Mouse (Mus musculus) gastrocnemius, adult 2 months (tissue): ENCODE results near the gene Rsbn1. TPM values are rescaled to one million over a fixed set of nuclear protein-coding genes. Genes with fewer than 3 reads are reported as not detected.

ENCODE experiments used
- DNase-seq: peaks from one replicate; pipeline ENCODE4 v3.0.0; 2022
- H3K27ac ChIP-seq: fragments of 200-600 bp; 2 replicates; pipeline ENCODE4 v1.8.1; 2022; ENCODE audit warnings: mild to moderate bottlenecking
- H3K4me3 ChIP-seq: fragments of 200-600 bp; 2 replicates; pipeline ENCODE4 v1.8.1; 2022; ENCODE audit warnings: mild to moderate bottlenecking, moderate library complexity
- CTCF ChIP-seq: fragments of 200-600 bp; IDR thresholded peaks from 2 replicates; pipeline ENCODE4 v1.8.1; 2022; ENCODE audit warnings: antibody characterized with exemption, mild to moderate bottlenecking, moderate library complexity
- intact Hi-C: fragments of 180-260 bp; cut with DNase I; formaldehyde crosslinking; loops from one replicate; pipeline ENCODE4 v1.15.1; 2025
- total RNA-seq, 2 experiments: library from RNA; stranded (reverse); gene quantifications; 2 replicates each; pipeline ENCODE4 v1.2.3; 2021

Gene Rsbn1
- total RNA-seq, 2 experiments from 2014 or later: 7.4 to 8.1 TPM

GRCm38 (mm10) chr3:103967861-103968691, 54.2 kb downstream of the Rsbn1 start, which contains the start of gene Phtf1:
Gene Phtf1 (plus strand): TSS chr3:103968110.
- H3K4me3 ChIP-seq: peak within 1 kb of the TSS; percentile 99
- no peak for TF ChIP-seq CTCF
- H3K27ac ChIP-seq: peak within 1 kb of the TSS; percentile 89
- intact Hi-C loops: loop anchor here (5.0 kb wide), 1 partner anchor 51 kb away; no protein-coding TSS in a partner anchor
- DNase-seq: peak; percentile 91

DNA sequence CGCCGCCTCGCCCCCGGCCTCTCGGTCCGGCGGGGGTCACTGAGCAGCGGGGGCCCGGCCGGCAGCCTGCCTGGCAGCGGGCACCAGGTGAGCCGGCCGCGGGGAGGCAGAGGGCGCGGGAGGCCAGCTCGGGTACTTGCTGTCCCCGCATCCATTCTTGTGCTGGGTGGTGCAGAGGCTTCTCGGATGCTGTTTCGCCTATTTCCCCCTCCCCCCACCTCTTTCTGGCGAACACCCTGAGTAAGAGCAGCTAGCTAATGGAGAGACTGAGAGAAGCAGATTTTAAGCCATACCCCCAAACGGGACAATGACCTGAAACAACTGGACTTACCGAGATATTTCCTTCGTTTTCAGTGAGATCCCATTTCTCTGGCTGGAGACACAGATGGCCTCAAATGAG, 54.8 kb downstream of the Rsbn1 start:
- intact Hi-C loops: loop anchor here (5.0 kb wide), 1 partner anchor 51 kb away; no protein-coding TSS in a partner anchor
- peak overlapping the region; percentile 89 for H3K27ac ChIP-seq
- no peak for DNase-seq
- H3K4me3 ChIP-seq: peak overlapping the region; percentile 99
- no peak for TF ChIP-seq CTCF

GRCm38 (mm10) chr3:103971157-103971556, 57.2 kb downstream of the Rsbn1 start:
- Histone ChIP-seq H3K4me3 (no peak overlapping the region), H3K27ac (no peak overlapping the region)
- no peak for DNase-seq
- intact Hi-C loops: no loop called here
- no peak for TF ChIP-seq CTCF

DNA sequence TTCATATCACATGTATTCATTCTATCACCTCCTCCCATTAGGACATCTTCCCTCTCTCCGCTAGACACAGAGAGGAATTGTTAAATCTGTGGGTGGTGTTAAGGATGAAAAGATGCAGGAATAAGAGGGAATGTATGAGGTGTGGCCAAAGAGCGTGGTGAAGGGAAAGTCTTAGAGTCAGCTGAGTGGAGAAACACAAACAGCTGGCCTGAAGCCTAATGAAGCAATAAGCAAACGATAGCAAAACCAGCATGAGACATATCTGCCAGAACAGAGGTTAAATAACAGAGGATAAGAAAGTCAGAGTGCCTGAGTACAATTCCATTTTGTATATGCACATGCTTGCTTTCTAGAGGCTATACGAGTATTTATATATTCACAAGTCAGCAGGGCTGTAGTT, 70.6 kb downstream of the Rsbn1 start:
- no peak for TF ChIP-seq CTCF
- Histone ChIP-seq H3K27ac (no peak overlapping the region), H3K4me3 (no peak overlapping the region)
- intact Hi-C loops: no loop called here
- no peak for DNase-seq

GRCm38 (mm10) chr3:103985194-103985593, 71.3 kb downstream of the Rsbn1 start:
- intact Hi-C loops: no loop called here
- Histone ChIP-seq H3K27ac (no peak overlapping the region), H3K4me3 (no peak overlapping the region)
- no peak for TF ChIP-seq CTCF
- no peak for DNase-seq

DNA sequence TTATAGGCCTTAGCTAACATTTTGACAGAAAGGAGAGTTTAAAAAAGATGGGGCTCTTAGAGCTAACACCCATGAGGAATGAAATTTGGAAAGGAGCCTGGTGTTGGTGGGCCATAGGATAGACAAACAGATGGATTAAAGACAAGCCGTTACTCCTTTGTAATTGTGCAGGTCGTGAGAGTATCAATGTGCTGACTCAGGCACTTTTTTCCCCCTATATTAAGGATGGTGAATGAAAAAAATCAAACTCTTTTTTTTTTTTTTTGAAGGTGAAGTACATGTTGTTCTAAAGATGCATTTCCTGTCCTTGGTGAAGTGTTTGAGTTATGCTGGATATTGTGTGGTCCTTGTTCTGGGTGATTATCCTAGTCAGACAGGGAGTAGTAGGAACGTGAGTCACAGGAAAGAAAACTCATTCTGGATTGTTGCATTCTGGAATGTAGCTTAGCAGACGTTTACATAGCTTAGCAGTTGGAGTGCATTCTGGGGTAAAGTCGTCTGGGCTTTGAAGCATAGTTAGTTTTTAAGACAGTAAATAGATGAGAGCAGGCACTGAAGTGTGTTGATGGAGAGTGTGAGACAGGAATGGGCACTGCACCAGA, 74.0 kb downstream of the Rsbn1 start:
- DNase-seq: no peak
- TF ChIP-seq CTCF: no peak
- intact Hi-C loops: no loop called here
- H3K4me3 ChIP-seq: no peak overlapping the region
- H3K27ac ChIP-seq: no peak overlapping the region

DNA sequence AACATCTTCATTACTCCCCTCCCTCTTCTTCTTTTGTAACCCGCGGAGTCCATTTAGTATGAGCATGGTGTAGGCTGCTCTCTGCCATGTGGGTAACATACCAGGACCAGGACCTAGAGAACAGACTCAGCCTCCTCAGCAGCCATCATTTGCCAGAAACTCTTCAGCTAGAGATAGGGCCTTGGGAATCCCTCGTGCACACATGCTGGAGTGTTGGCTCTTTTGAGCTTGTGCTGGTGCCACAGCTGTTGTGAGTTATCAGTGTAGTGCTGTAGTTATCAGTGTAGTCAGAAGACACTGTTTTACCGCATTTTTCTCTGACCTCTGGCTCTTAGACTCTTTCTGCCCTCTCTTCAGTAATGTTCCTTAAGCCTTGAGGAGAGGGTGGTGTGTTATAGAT, 75.4 kb downstream of the Rsbn1 start:
- Histone ChIP-seq H3K4me3 (no peak overlapping the region), H3K27ac (no peak overlapping the region)
- no peak for TF ChIP-seq CTCF
- intact Hi-C loops: no loop called here
- no peak for DNase-seq

GRCm38 (mm10) chr3:103991271-103991670, 77.4 kb downstream of the Rsbn1 start:
- Histone ChIP-seq H3K4me3 (no peak overlapping the region), H3K27ac (no peak overlapping the region)
- no peak for TF ChIP-seq CTCF
- DNase-seq: no peak
- intact Hi-C loops: no loop called here

DNA sequence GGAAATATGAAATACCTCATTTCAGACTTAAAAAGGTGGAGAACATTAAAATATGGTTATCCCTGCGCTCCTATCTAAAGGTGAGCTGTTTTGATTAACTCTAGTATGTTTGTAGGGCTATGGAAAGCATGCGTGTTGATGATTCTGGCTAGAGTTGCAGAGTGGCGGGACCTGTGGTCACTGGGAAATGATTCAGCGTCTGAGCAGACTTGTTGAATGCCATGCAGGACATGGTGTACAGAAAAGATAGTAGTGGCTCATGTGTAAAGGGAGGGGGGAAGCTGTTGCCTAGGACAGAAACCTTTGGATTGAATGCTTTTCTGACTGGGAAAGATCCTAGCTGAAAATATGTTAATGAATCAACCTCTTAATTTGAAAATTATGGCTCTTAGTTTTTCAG, 84.8 kb downstream of the Rsbn1 start:
- no peak for DNase-seq
- H3K4me3 ChIP-seq: no peak overlapping the region
- H3K27ac ChIP-seq: no peak overlapping the region
- intact Hi-C loops: no loop called here
- TF ChIP-seq CTCF: no peak

GRCm38 (mm10) chr3:104006896-104007466, 93.1 kb downstream of the Rsbn1 start:
- DNase-seq: no peak
- H3K27ac ChIP-seq: no peak overlapping the region
- no peak overlapping the region for H3K4me3 ChIP-seq
- TF ChIP-seq CTCF: no peak
- intact Hi-C loops: no loop called here

- TF ChIP-seq CTCF: no peak
- Histone ChIP-seq H3K4me3 (no peak overlapping the region), H3K27ac (no peak overlapping the region)
- intact Hi-C loops: no loop called here
- no peak for DNase-seq
Observed at GRCm38 (mm10) chr3:104007479-104007878, 93.6 kb downstream of the Rsbn1 start.

- no peak overlapping the region for H3K4me3 ChIP-seq
- no peak overlapping the region for H3K27ac ChIP-seq
- intact Hi-C loops: no loop called here
- DNase-seq: no peak
- peak; percentile 41 for TF ChIP-seq CTCF
Observed at GRCm38 (mm10) chr3:104009924-104010662, 96.2 kb downstream of the Rsbn1 start.

DNA sequence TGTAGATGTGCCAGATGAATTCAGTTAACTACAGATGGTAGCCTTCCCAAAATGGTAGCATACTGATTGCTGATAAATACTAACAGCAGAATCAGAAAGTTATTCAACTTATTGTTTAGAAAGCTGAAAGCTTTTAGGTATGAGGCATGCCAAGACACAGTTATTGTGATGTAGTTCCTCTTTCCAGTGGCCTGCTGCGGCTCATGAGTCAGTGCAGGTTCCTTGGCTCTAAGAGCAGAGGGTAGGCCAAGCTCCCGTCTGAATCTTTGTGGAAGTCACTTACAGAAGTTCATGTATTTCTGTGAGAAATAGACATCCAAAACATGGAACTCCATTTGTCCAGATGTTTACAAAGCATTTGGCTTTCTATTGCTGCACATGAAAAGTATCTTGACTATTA, 98.1 kb downstream of the Rsbn1 start:
- no peak for DNase-seq
- Histone ChIP-seq H3K4me3 (no peak overlapping the region), H3K27ac (no peak overlapping the region)
- TF ChIP-seq CTCF: no peak
- intact Hi-C loops: no loop called here

Other genes with a start within 250 kb of the Rsbn1 start
- gene Olfml3, start 176.1 kb upstream of the Rsbn1 start, total RNA-seq: 1 to 10 TPM; 2.6 to 8.3 TPM
- not detected for gene Gm10964, start 174.8 kb upstream of the Rsbn1 start, total RNA-seq
- 10 to 100 TPM; 67.2 to 73.7 TPM for gene Hipk1, start 122.6 kb upstream of the Rsbn1 start, total RNA-seq
- 1 to 10 TPM; 6.4 to 8.6 TPM for gene Dclre1b, start 104.7 kb upstream of the Rsbn1 start, total RNA-seq
- gene Ap4b1, start 104.6 kb upstream of the Rsbn1 start, total RNA-seq: 1 to 10 TPM; 7.1 to 8.8 TPM
- under 1 TPM; 0.46 to 0.47 TPM for gene Gm43064, start 104.5 kb upstream of the Rsbn1 start, total RNA-seq
- under 1 TPM; 0.23 to 0.73 TPM for gene Bcl2l15, start 81.5 kb upstream of the Rsbn1 start, total RNA-seq
- under 1 TPM; 0.18 to 0.42 TPM for gene Ptpn22, start 54.3 kb upstream of the Rsbn1 start, total RNA-seq
- gene Phtf1, start 54.0 kb downstream of the Rsbn1 start, total RNA-seq: 1 to 10 TPM; 3.5 to 4.2 TPM